Mouse (Mus musculus) E14TG2a.4 (cell line): Measurements from ENCODE around the gene Slc25a39.

Experiments
- H3K27me3 ChIP-seq: 2 replicates; pipeline ENCODE4 v1.6.1; 2014; ENCODE audit warnings: low read length, control low read depth; ENCODE audit not compliant: insufficient read depth
- H3K36me3 ChIP-seq: 2 replicates; pipeline ENCODE4 v1.6.1; 2014; ENCODE audit warnings: low read length, control low read depth; ENCODE audit not compliant: insufficient read depth
- H3K4me1 ChIP-seq: replicated peaks from 2 replicates; pipeline ENCODE4 v1.6.1; 2014; ENCODE audit warnings: low read depth, low read length, control low read depth
- H3K4me3 ChIP-seq: replicated peaks from 2 replicates; pipeline ENCODE4 v1.5.1; 2014; ENCODE audit warnings: mild to moderate bottlenecking, low read length
- H3K9me3 ChIP-seq: 2 replicates; pipeline ENCODE4 v1.6.1; 2014; ENCODE audit warnings: low read length, control low read depth
- CTCF ChIP-seq: conservative IDR thresholded peaks from 2 replicates; pipeline ENCODE4 v1.5.1; 2014; ENCODE audit warnings: low read length
- NANOG ChIP-seq: IDR thresholded peaks from 2 replicates; pipeline ENCODE4 v1.6.1; 2014; ENCODE audit warnings: borderline replicate concordance, low read length, mixed read lengths
- POU5F1 ChIP-seq: IDR thresholded peaks from 2 replicates; pipeline ENCODE4 v1.6.1; 2014; ENCODE audit warnings: low read length, borderline replicate concordance

Slc25a39 gene

DNA sequence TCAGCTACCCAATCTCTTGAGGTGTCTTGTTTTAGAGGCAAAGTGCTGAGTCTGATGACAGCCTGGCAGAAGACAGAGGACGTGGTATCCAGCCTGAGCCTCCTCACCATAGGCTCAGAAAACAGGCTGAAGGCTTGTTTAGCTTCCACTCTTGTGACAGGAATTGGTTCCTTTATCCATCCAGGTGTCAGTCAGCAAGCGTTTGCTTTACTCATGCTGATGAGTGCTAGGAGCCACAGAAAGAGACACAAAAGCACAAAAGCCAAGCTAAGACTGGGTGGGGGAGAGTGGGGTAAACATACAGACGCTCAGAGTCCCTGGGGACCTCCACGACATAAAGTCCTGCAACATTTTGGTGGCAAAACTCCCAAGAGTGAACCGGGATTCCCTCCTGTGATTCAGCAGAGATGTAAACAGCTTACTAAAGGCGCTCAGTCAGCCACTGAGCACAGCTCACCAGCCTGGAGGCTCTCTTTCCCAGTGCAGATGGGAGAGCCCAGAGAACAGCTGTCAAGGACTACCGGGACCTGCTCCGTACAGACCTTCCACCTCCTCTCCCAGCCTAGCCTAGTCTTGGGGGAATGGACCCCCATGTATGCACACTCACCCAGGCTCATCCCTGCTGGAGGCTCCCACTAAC, 31.4 kb downstream of the Slc25a39 start:
- no peak for TF ChIP-seq CTCF
- no peak for TF ChIP-seq NANOG
- no peak for TF ChIP-seq POU5F1
- Histone ChIP-seq H3K4me3 (peak overlapping the region; percentile 71), H3K27me3 (peaks cover 11% of the 10 kb centered on the region), H3K9me3 (peaks cover 8% of the 10 kb centered on the region), H3K4me1 (peaks cover 66% of the 10 kb centered on the region), H3K36me3 (0 out of 2 replicates have a peak, but pooled peaks cover under 1% of the 10 kb centered on the region)

DNA sequence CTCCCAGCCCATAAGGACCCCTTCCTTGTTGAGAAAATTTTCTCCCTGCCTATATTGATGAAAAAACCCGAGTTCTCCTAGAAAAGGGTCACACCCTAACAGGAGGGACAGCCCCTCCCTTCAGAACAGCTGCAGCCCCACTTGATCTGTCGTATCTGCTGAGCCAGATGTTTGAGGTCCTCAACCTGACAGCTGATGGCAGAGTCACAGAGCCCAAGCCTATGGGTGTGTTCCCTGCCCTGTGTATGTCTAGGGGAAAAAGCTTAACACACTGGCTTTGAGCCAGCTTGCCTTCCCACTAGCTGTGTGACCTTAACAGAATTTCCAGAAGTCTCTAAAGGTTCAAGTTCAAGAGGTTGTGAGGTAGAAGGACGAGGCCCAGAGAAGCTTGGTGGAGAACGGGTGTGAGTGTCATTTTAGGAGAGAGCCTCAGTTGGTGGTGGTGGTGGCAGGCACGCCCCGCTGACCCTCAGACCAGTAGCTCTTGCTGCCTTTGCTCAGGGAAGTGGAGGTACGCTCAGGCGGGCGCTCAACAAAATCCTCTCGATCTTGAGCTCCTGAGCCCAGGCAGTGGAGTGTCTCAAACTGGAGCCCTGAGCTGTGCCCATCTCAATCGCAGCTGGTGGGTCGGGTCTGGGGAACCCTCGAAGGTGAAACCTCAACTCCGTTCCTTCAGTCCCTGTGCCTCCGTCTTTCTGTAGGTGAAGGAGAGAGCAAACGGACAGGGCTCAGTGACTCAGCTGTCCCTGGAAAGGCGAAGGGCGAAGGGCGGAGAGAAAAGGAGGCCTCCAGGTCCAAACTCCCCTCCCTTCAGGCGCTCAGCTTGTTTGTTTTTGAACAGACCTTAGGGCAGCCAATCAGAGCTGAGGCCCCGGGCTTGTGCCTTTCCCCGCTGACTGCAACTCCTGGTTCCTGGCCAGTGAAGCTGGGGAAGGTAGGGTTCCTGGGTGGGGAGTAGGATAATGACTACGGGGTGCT, 32.3 kb downstream of the Slc25a39 start:
- Histone ChIP-seq H3K4me3 (peak overlapping the region; percentile 71), H3K36me3 (no peaks in the 10 kb centered on the region), H3K4me1 (peaks cover 64% of the 10 kb centered on the region), H3K27me3 (peaks cover 11% of the 10 kb centered on the region), H3K9me3 (peaks cover 8% of the 10 kb centered on the region)
- TF ChIP-seq POU5F1 (no peak), CTCF (no peak), NANOG (no peak)

DNA sequence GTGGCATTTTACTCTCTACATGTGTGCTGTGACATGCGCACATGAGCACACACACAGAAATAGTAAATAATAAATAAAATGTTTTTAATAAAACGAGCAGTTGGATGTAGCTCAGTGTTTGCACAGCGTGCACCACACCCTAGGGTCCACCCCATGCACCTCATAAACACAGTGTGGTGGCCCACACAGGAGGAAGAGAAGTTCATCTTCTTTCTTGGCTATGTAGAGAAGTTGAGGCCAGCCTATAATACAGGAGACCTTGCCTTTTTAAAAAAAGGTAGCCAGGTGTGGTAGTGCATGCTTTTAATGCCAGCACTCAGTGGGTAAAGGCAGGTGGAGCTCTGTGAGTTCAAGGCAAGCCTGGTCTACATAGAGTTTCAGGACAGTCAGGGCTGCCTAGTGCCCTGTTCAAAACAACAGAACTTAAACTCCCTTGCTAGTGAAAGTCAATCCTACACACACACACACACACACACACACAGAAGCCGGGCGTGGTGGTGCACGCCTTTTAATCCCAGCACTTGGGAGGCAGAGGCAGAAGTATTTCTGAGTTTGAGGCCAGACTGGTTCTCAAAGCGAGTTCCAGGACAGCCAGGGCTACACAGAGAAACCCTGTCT, 33.5 kb downstream of the Slc25a39 start:
- H3K36me3 ChIP-seq: no peaks in the 10 kb centered on the region
- peak overlapping the region; percentile 45; the same call in 1 of the 2 replicates for H3K4me3 ChIP-seq
- no peak for TF ChIP-seq NANOG
- TF ChIP-seq POU5F1: no peak
- TF ChIP-seq CTCF: no peak
- peaks cover 7% of the 10 kb centered on the region for H3K9me3 ChIP-seq
- H3K27me3 ChIP-seq: peaks cover 15% of the 10 kb centered on the region
- H3K4me1 ChIP-seq: peaks cover 64% of the 10 kb centered on the region

DNA sequence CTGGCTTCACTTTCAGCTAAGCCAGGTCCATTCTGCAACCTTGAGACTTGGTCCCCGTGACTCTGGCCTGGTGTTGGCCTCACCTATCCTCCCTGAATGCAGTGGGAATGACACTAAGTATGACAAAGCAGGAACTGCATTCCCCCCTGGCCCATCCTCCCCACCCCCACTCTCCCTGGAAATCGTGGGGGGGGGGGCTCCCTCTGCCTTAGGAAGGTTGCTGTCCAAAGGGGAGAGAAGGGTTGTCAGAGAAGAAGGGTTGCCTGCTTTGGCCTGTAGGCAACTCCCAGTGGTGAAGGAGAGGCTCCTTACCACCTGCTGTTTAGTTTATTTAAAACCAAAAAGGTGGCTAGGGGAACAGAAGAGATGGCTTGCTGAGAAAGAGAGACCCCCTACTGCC, 34.1 kb downstream of the Slc25a39 start:
- no peak for TF ChIP-seq POU5F1
- no peak for TF ChIP-seq CTCF
- TF ChIP-seq NANOG: no peak
- Histone ChIP-seq H3K36me3 (no peaks in the 10 kb centered on the region), H3K9me3 (peaks cover 1% of the 10 kb centered on the region; the same call in 1 of the 2 replicates), H3K4me1 (peaks cover 69% of the 10 kb centered on the region), H3K27me3 (peaks cover 20% of the 10 kb centered on the region), H3K4me3 (peak overlapping the region; percentile 45)

DNA sequence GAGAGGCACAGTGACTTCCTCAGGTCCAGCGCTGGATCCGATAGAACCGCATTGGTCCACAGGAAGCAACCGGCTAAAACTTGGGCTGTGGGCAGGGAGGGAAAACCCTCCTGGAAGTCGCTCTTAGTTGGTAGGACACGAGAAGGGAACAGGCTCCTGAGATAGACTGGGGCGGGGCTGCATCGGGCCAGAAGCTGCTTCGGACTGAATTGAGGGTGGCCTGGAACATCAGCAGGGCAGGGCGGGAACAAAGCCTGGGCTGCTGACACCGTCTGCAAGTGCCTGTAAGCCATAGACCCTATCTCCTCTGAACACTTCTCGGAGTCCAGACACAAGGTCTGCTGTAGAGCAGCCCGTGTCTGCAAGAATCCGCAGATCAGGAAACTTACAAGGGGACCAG, 34.8 kb downstream of the Slc25a39 start:
- H3K4me3 ChIP-seq: peak overlapping the region; percentile 45
- no peak for TF ChIP-seq CTCF
- no peak for TF ChIP-seq POU5F1
- TF ChIP-seq NANOG: no peak
- peaks cover 20% of the 10 kb centered on the region for H3K27me3 ChIP-seq
- H3K4me1 ChIP-seq: peaks cover 71% of the 10 kb centered on the region
- no peaks in the 10 kb centered on the region for H3K36me3 ChIP-seq
- H3K9me3 ChIP-seq: no peaks in the 10 kb centered on the region

DNA sequence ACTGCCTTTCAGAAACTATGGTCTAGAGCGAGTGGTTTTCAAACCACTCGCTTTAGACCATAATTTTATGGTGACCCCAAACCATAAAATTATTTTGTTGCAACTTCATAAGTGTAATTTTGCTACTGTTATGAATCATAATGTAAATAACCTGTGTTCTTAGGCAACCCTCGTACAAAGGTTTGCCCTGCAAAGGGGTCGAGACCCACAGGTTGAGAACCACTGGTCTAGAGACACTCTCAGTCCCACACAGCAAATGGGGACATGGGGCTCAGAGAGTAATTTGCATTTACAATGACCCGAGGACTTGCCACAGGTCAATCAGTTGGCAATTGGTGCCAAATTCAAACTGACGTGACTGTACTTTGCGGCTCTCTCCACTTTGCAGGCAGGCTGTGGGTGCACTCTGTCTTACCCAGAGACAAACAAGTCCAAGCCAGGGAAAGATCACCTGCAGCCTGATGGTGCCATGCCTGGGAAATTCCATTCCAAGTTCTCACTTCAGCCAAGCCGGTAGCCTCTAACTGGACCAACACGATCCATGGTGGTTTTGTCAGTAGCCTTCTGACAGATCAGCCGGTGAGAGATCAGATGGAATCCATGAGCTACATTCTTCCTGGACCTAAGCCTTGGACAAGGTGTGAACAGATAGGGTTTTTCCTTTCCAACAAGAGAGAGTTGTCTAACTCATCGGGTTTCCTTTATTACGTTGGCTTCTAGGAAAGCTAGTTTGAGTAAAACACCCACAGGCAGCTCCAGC, 35.6 kb downstream of the Slc25a39 start:
- peaks cover 20% of the 10 kb centered on the region for H3K27me3 ChIP-seq
- H3K4me3 ChIP-seq: peak overlapping the region; percentile 45
- TF ChIP-seq POU5F1: no peak
- no peaks in the 10 kb centered on the region for H3K9me3 ChIP-seq
- peaks cover 70% of the 10 kb centered on the region for H3K4me1 ChIP-seq
- no peaks in the 10 kb centered on the region for H3K36me3 ChIP-seq

DNA sequence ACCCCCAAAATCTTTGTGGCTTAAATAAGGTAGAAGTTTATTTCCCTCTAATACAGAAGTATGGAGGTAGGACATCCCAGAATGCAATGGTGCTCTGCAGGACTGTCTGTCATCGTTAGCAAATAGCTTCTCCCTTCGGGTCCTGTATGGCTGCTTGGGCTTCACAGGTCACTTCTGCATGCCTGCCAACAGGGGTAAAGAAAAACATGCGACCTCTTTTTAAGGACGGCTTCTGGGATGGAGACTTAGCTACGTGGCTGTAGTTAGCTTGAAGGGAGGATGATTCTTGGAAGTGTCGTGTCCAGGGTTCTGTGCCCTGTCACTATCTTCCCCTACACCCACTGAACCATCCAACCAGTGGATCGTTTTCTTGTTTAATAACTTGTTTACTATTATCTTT, 37.5 kb downstream of the Slc25a39 start:
- Histone ChIP-seq H3K36me3 (no peaks in the 10 kb centered on the region), H3K9me3 (no peaks in the 10 kb centered on the region), H3K4me3 (no peak overlapping the region), H3K4me1 (peaks cover 65% of the 10 kb centered on the region), H3K27me3 (peaks cover 27% of the 10 kb centered on the region)
- no peak for TF ChIP-seq POU5F1
- TF ChIP-seq NANOG: no peak
- no peak for TF ChIP-seq CTCF

DNA sequence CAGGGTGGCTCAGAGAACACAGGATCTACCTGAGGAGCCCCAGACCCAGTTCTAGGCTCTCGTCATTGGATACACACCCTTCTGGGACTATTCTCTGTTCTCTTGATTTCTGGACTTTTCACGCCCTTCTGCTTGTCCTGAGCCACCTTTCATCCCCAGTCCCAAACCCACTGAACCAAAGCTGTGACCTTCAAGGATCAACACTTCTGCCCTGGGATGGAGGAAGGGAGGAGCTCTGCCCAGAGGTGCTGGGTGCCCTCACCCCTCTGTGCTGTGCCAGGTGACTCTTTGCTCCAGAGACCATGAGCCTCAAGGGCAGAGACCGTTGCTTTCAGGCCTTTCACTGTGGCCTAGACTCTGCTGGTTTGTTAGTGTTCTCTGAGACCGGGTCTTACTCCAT, 38.5 kb downstream of the Slc25a39 start:
- no peaks in the 10 kb centered on the region for H3K36me3 ChIP-seq
- H3K4me3 ChIP-seq: no peak overlapping the region
- peaks cover 34% of the 10 kb centered on the region for H3K27me3 ChIP-seq
- H3K9me3 ChIP-seq: no peaks in the 10 kb centered on the region
- H3K4me1 ChIP-seq: peaks cover 56% of the 10 kb centered on the region
- TF ChIP-seq NANOG (no peak), POU5F1 (no peak), CTCF (no peak)
